Mouse (Mus musculus) forebrain, embryonic 11.5 days (tissue): ENCODE data around the gene Wasf2. TPM values are rescaled to one million over a fixed set of nuclear protein-coding genes. Genes with fewer than 3 reads are reported as not detected.

Experiments used
- ATAC-seq: fragments of 200-750 bp; cut with Nextera tagmentation; replicated peaks from 2 replicates; pipeline ENCODE4 v1.8.0; 2017; ENCODE audit warnings: moderate TSS enrichment; ENCODE audit not compliant: low FRiP score
- DNase-seq: peaks from one replicate; pipeline ENCODE4 v3.0.0-alpha.2; 2017; ENCODE audit warnings: low spot score
- H3K27ac ChIP-seq: fragments of 300-500 bp; sonication (generic); 2 replicates; pipeline ENCODE4 v1.5.1; 2014; ENCODE audit warnings: low read depth, low read length
- H3K27me3 ChIP-seq: fragments of 300-500 bp; sonication (generic); 2 replicates; pipeline ENCODE4 v1.6.1; 2014; ENCODE audit warnings: mild to moderate bottlenecking, low read length, mixed read lengths; ENCODE audit not compliant: control insufficient read depth, insufficient read depth
- H3K36me3 ChIP-seq: fragments of 300-500 bp; sonication (generic); 2 replicates; pipeline ENCODE4 v1.6.1; 2014; ENCODE audit warnings: mild to moderate bottlenecking, low read length, moderate library complexity, mixed read lengths; ENCODE audit not compliant: control insufficient read depth, insufficient read depth
- H3K4me1 ChIP-seq: fragments of 300-500 bp; sonication (generic); replicated peaks from 2 replicates; pipeline ENCODE4 v1.6.1; 2014; ENCODE audit warnings: low read length, mixed read lengths; ENCODE audit not compliant: control insufficient read depth, insufficient read depth
- H3K4me2 ChIP-seq: fragments of 300-500 bp; sonication (generic); 2 replicates; pipeline ENCODE4 v1.6.1; 2014; ENCODE audit warnings: low read depth, mild to moderate bottlenecking, low read length, moderate library complexity, mixed read lengths; ENCODE audit not compliant: severe bottlenecking
- H3K4me3 ChIP-seq: fragments of 300-500 bp; sonication (generic); 2 replicates; pipeline ENCODE4 v1.5.1; 2014; ENCODE audit warnings: low read depth, low read length
- H3K9ac ChIP-seq: fragments of 300-500 bp; sonication (generic); 2 replicates; pipeline ENCODE4 v1.6.1; 2014; ENCODE audit warnings: low read length
- H3K9me3 ChIP-seq: fragments of 300-500 bp; sonication (generic); 2 replicates; pipeline ENCODE4 v1.6.1; 2016; ENCODE audit warnings: low read length, mixed read lengths; ENCODE audit not compliant: control insufficient read depth
- WGBS: fragments of 180-500 bp; shearing (Covaris S2); extraction: QIAGEN DNeasy Blood & Tissue Kit; methylation state at CpG from one replicate; pipeline ENCODE4 v1.1.7; 2014; 5-methylcytosine and 5-hydroxymethylcytosine counted together
- polyA plus RNA-seq: library from polyadenylated mRNA; unstranded; fragments of >200 nt; fragmentation: Nextera tagmentation; extraction: Ambion mirVana; gene quantifications from 2 replicates; pipeline ENCODE4 v1.2.1, GENCODE M21; 2014

Wasf2 gene
- polyA plus RNA-seq, 1 experiment from 2014 or later: 28.8 TPM

DNA sequence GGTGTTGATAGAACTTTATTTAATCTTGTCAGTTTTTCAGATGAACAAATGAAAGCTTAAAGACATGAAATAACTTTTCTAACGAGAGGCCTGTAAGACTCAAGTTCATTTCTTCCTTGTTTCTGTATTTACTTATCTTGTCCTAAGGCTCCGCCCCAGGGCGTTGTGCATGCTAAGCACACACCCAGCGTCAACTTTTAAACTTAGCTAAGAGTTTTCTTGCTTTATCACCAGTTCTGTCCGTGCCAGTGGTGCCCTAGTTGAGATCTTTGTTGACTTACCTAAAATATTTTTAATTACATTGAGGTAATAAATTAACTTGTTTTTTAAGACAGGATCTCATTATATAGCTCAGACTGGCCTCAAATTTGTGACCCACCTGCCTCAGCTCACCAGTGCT lies 48.0 kb downstream of the Wasf2 start:
- WGBS: 88% methylated on average over 5 of the region's 5 CpGs
- H3K9me3 ChIP-seq: no peaks in the 10 kb centered on the region
- no peak overlapping the region for H3K27ac ChIP-seq
- DNase-seq (no peak), ATAC-seq (no peak)
- H3K4me1 ChIP-seq: 0 out of 2 replicates have a peak, but pooled peaks cover 3% of the 10 kb centered on the region
- H3K4me3 ChIP-seq: no peak overlapping the region
- no peaks in the 10 kb centered on the region; the same call in 1 of the 2 replicates for H3K36me3 ChIP-seq
- no peaks in the 10 kb centered on the region for H3K27me3 ChIP-seq
- no peak overlapping the region for H3K9ac ChIP-seq
- H3K4me2 ChIP-seq: no peak overlapping the region

DNA sequence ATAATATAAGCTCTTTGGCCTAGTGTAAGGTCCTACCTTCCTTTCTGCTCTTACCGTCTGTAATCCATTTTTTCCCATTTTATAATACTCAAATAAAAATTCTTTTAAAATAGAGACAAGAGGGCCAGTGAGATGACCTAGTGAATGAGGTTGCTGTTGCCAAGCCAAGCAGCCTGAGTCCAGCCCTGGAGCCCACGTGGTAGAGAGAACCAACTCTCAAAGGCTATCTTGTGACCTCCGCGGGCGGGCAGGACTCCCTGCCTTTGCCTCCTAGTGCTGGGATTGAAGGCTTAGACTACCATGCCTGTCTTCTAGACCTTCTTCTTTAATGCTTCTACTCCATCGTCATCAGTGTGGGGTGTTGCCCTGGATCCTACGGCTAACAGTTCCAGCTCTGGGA lies 49.0 kb downstream of the Wasf2 start:
- no peaks in the 10 kb centered on the region; the same call in 1 of the 2 replicates for H3K36me3 ChIP-seq
- H3K4me2 ChIP-seq: no peak overlapping the region
- 0 out of 2 replicates have a peak, but pooled peaks cover 4% of the 10 kb centered on the region for H3K4me1 ChIP-seq
- no peak overlapping the region for H3K4me3 ChIP-seq
- H3K27me3 ChIP-seq: no peaks in the 10 kb centered on the region
- no peaks in the 10 kb centered on the region for H3K9me3 ChIP-seq
- no peak overlapping the region for H3K9ac ChIP-seq
- 95% methylated on average over 7 of the region's 7 CpGs for WGBS
- DNase-seq: no peak
- ATAC-seq: no peak
- H3K27ac ChIP-seq: no peak overlapping the region

- no peak for DNase-seq
- Histone ChIP-seq H3K4me2 (no peak overlapping the region), H3K9ac (no peak overlapping the region), H3K27ac (no peak overlapping the region), H3K9me3 (no peaks in the 10 kb centered on the region), H3K36me3 (no peaks in the 10 kb centered on the region; the same call in 1 of the 2 replicates), H3K4me3 (no peak overlapping the region), H3K4me1 (peaks cover 4% of the 10 kb centered on the region; the same call in 1 of the 2 replicates), H3K27me3 (no peaks in the 10 kb centered on the region)
- 92% methylated on average over 8 of the region's 8 CpGs for WGBS
- ATAC-seq: no peak
Observed at GRCm38 (mm10) chr4:133182439-133183033, 52.2 kb downstream of the Wasf2 start.

DNA sequence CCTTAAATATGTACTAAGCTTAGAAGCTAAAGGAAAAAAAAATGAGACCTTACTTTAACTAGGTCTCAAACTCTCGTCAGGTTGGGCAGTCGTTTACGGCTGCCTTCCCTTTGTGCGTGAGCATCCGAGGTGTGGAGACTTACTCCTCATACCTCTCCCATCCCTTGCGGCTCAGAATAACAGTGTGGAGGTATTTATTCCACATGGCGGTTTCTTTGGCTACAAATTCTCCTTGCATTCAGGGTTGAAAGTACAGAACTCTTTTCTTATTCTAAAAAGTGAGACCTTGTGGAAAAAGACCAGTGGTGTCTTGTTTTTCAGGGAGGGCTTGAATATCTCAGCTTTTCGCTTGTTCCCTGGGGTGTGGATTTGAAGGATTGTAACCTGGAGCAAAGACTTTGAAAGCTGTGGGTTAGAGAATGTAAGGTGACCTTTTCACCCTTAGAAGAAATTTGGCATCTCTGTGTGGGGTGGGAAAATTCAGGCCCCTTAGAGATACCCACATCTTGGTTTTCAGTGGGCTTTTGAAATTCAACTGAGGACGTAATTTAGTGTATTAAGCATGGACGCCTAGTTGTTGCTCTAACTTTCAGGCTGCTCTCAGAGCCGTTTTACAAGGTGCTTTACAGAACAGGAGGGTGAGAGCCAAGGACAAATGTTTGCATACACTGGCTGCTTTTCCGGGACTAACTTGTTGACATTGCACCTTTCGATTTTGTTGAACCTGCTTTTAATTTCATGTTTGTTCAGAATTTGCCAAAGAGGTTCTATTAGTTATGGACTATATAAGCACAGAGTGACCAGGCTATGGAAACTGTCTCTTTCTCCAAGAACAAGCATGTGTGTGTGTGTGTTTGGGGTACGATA lies 54.0 kb downstream of the Wasf2 start:
- DNase-seq (no peak), ATAC-seq (no peak)
- Histone ChIP-seq H3K27me3 (no peaks in the 10 kb centered on the region), H3K27ac (no peak overlapping the region), H3K36me3 (no peaks in the 10 kb centered on the region; the same call in none of the 2 replicates), H3K9me3 (no peaks in the 10 kb centered on the region), H3K4me2 (no peak overlapping the region), H3K4me1 (peaks cover 4% of the 10 kb centered on the region; the same call in 1 of the 2 replicates), H3K9ac (no peak overlapping the region), H3K4me3 (no peak overlapping the region)
- whole genome bisulfite sequencing: 60% methylated on average over 14 of the region's 14 CpGs

GRCm38 (mm10) chr4:133184898-133185665 lies 54.8 kb downstream of the Wasf2 start:
- 63% methylated on average over 15 of the region's 15 CpGs for WGBS
- H3K27me3 ChIP-seq: no peaks in the 10 kb centered on the region
- no peaks in the 10 kb centered on the region; the same call in none of the 2 replicates for H3K36me3 ChIP-seq
- no peak overlapping the region for H3K9ac ChIP-seq
- H3K27ac ChIP-seq: no peak overlapping the region
- no peaks in the 10 kb centered on the region for H3K9me3 ChIP-seq
- H3K4me1 ChIP-seq: peaks cover 4% of the 10 kb centered on the region; the same call in 1 of the 2 replicates
- no peak for DNase-seq
- H3K4me3 ChIP-seq: no peak overlapping the region
- no peak for ATAC-seq
- H3K4me2 ChIP-seq: no peak overlapping the region

GRCm38 (mm10) chr4:133185893-133186292 lies 55.6 kb downstream of the Wasf2 start:
- no peak for ATAC-seq
- no peak for DNase-seq
- no peaks in the 10 kb centered on the region for H3K27me3 ChIP-seq
- H3K9me3 ChIP-seq: no peaks in the 10 kb centered on the region
- 90% methylated on average over 8 of the region's 8 CpGs for WGBS
- no peak overlapping the region for H3K27ac ChIP-seq
- no peaks in the 10 kb centered on the region; the same call in none of the 2 replicates for H3K36me3 ChIP-seq
- no peak overlapping the region for H3K4me2 ChIP-seq
- H3K4me3 ChIP-seq: no peak overlapping the region
- H3K4me1 ChIP-seq: peaks cover 4% of the 10 kb centered on the region; the same call in 1 of the 2 replicates
- no peak overlapping the region for H3K9ac ChIP-seq

- H3K4me1 ChIP-seq: peaks cover 4% of the 10 kb centered on the region; the same call in 1 of the 2 replicates
- no peak overlapping the region for H3K9ac ChIP-seq
- H3K27ac ChIP-seq: no peak overlapping the region
- peaks cover 7% of the 10 kb centered on the region for H3K36me3 ChIP-seq
- H3K9me3 ChIP-seq: no peaks in the 10 kb centered on the region
- WGBS: 93% methylated on average over 5 of the region's 5 CpGs
- ATAC-seq (no peak), DNase-seq (no peak)
- H3K27me3 ChIP-seq: no peaks in the 10 kb centered on the region
- H3K4me2 ChIP-seq: no peak overlapping the region
- H3K4me3 ChIP-seq: no peak overlapping the region
Observed at GRCm38 (mm10) chr4:133186856-133187255, 56.6 kb downstream of the Wasf2 start.

DNA sequence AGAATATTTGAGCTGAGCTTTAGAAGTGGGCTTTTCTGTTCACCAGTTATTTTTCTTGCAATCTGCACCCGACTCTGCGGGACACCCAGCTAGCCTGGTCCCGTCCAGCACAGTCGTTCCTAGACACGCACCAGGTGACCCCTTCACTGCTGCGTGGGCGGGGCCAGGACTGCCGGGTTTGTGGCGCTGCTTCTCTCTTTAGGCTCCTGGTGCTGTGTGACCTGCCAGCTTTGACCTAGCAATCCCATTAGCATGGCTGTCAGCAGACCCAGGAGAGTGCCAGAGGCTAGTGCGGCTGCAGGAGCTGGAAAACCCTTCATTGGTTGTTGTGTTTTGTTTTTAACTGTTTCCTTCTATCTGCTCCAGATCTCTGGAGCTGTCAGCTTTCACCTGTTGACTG lies 59.1 kb downstream of the Wasf2 start:
- H3K36me3 ChIP-seq: peaks cover 14% of the 10 kb centered on the region
- 72% methylated on average over 10 of the region's 10 CpGs for whole genome bisulfite sequencing
- no peak overlapping the region for H3K27ac ChIP-seq
- H3K9ac ChIP-seq: no peak overlapping the region
- H3K4me2 ChIP-seq: no peak overlapping the region
- DNase-seq: no peak
- H3K27me3 ChIP-seq: no peaks in the 10 kb centered on the region
- H3K9me3 ChIP-seq: no peaks in the 10 kb centered on the region
- ATAC-seq: no peak
- H3K4me1 ChIP-seq: peaks cover 2% of the 10 kb centered on the region; the same call in 1 of the 2 replicates
- no peak overlapping the region for H3K4me3 ChIP-seq
